Mouse (Mus musculus) layer of hippocampus, adult 2 months (tissue): ENCODE results near the gene Dlg1. TPM values are rescaled to one million over a fixed set of nuclear protein-coding genes. Genes with fewer than 3 reads are reported as not detected.
"Not testable (repeated sequence)": the region's sequence is repeated elsewhere in the genome, so short reads cannot be mapped to it uniquely, and the experiment has no call there.

Experiments used
- DNase-seq, 2 experiments: peaks; one replicate each; pipeline ENCODE4 v3.0.0; 2022; ENCODE audit warnings: low spot score in 2 of 2
- H3K27ac ChIP-seq: fragments of 200-600 bp; 2 replicates; pipeline ENCODE4 v1.8.1; 2022
- H3K4me3 ChIP-seq: fragments of 200-600 bp; 2 replicates; pipeline ENCODE4 v1.8.1; 2022; ENCODE audit warnings: mild to moderate bottlenecking
- CTCF ChIP-seq: fragments of 200-600 bp; conservative IDR thresholded peaks from 2 replicates; pipeline ENCODE4 v1.8.1; 2022; ENCODE audit warnings: antibody characterized with exemption, mild to moderate bottlenecking, moderate library complexity
- total RNA-seq, 2 experiments: library from RNA; stranded (reverse); gene quantifications; 2 replicates each; pipeline ENCODE4 v1.2.3; 2021

Gene Dlg1
- total RNA-seq, 2 experiments from 2014 or later: 86.2 to 86.4 TPM

- Histone ChIP-seq H3K4me3 (no peak overlapping the region), H3K27ac (no peak overlapping the region)
- TF ChIP-seq CTCF: no peak
- DNase-seq: no peak
Observed at GRCm38 (mm10) chr16:31707326-31707725, 44.1 kb downstream of the Dlg1 start.

GRCm38 (mm10) chr16:31722991-31723390 is 59.7 kb downstream of the Dlg1 start:
- no peak for DNase-seq
- TF ChIP-seq CTCF: no peak
- Histone ChIP-seq H3K4me3 (no peak overlapping the region), H3K27ac (no peak overlapping the region)

GRCm38 (mm10) chr16:31724121-31724520 is 60.9 kb downstream of the Dlg1 start:
- H3K4me3 ChIP-seq: no peak overlapping the region
- peak; percentile 87 for TF ChIP-seq CTCF
- no peak overlapping the region for H3K27ac ChIP-seq
- DNase-seq: no peak

- Histone ChIP-seq H3K4me3 (no peak overlapping the region), H3K27ac (no peak overlapping the region)
- DNase-seq: no peak
- TF ChIP-seq CTCF: no peak
Observed at GRCm38 (mm10) chr16:31724818-31725217, 61.6 kb downstream of the Dlg1 start.

- H3K27ac ChIP-seq, H3K4me3 ChIP-seq, DNase-seq: not testable (repeated sequence)
Observed at GRCm38 (mm10) chr16:31730971-31731370, 67.7 kb downstream of the Dlg1 start.

- TF ChIP-seq CTCF: no peak
- Histone ChIP-seq H3K4me3 (no peak overlapping the region), H3K27ac (no peak overlapping the region)
- no peak for DNase-seq
Observed at GRCm38 (mm10) chr16:31737081-31737480, 73.8 kb downstream of the Dlg1 start.

- no peak for TF ChIP-seq CTCF
- DNase-seq: no peak
- H3K4me3 ChIP-seq: no peak overlapping the region
- H3K27ac ChIP-seq: no peak overlapping the region
Observed at GRCm38 (mm10) chr16:31737761-31738160, 74.5 kb downstream of the Dlg1 start.

- no peak overlapping the region for H3K4me3 ChIP-seq
Observed at GRCm38 (mm10) chr16:31740271-31740670, 77.0 kb downstream of the Dlg1 start.

GRCm38 (mm10) chr16:31740704-31741103 is 77.5 kb downstream of the Dlg1 start:
- DNase-seq: no peak
- no peak overlapping the region for H3K4me3 ChIP-seq
- 0 out of 2 replicates have a peak overlapping the region, but pooled peaks have one; percentile 15 for H3K27ac ChIP-seq
- TF ChIP-seq CTCF: no peak

More at GRCm38 (mm10) chr16:31740271-31740670, 77.0 kb downstream of the Dlg1 start:
- DNase-seq: no peak
- no peak for TF ChIP-seq CTCF
- 0 out of 2 replicates have a peak overlapping the region, but pooled peaks have one; percentile 15 for H3K27ac ChIP-seq

- H3K27ac ChIP-seq: no peak overlapping the region
- peak; percentile 80 for TF ChIP-seq CTCF
- DNase-seq: peak; percentile 51 to 57
- no peak overlapping the region for H3K4me3 ChIP-seq
Observed at GRCm38 (mm10) chr16:31750526-31750925, 87.3 kb downstream of the Dlg1 start.

GRCm38 (mm10) chr16:31754172-31755025 is 91.2 kb downstream of the Dlg1 start:
- H3K4me3 ChIP-seq: peak overlapping the region; percentile 59
- H3K27ac ChIP-seq: peak overlapping the region; percentile 91
- no peak for TF ChIP-seq CTCF
- DNase-seq: peak; percentile 46 to 53

- peak overlapping the region; percentile 91 for H3K27ac ChIP-seq
- H3K4me3 ChIP-seq: peak overlapping the region; percentile 59
- TF ChIP-seq CTCF: no peak
- no peak for DNase-seq
Observed at GRCm38 (mm10) chr16:31755053-31755452, 91.8 kb downstream of the Dlg1 start.

GRCm38 (mm10) chr16:31756436-31756835 is 93.2 kb downstream of the Dlg1 start:
- peak overlapping the region; percentile 59 for H3K4me3 ChIP-seq
- peak overlapping the region; percentile 91 for H3K27ac ChIP-seq
- TF ChIP-seq CTCF: peak; percentile 23
- no peak for DNase-seq

GRCm38 (mm10) chr16:31757606-31758005 is 94.4 kb downstream of the Dlg1 start:
- DNase-seq: no peak
- TF ChIP-seq CTCF: no peak
- H3K27ac ChIP-seq: no peak overlapping the region
- peak overlapping the region; percentile 59; the same call in 1 of the 2 replicates for H3K4me3 ChIP-seq
